Mouse (Mus musculus) ovary, adult 18-20 months (tissue): ENCODE data around the gene Ranbp1.

Source experiments
- DNase-seq: peaks from one replicate; pipeline ENCODE4 v3.0.0; 2022; ENCODE audit warnings: low spot score, mixed read lengths

Gene Ranbp1

GRCm38 (mm10) chr16:18234671-18235388 lies 13.7 kb downstream of the Ranbp1 start, which contains the start of gene Zdhhc8:
Gene Zdhhc8 (minus strand): TSS chr16:18235136.
- peak; percentile 63 for DNase-seq

- DNase-seq: no peak
These were observed 14.4 kb downstream of the Ranbp1 start for GRCm38 (mm10) chr16:18233919-18234670.

GRCm38 (mm10) chr16:18233451-18233850 lies 15.1 kb downstream of the Ranbp1 start:
- no peak for DNase-seq

- no peak for DNase-seq
These were observed 17.1 kb downstream of the Ranbp1 start for GRCm38 (mm10) chr16:18231451-18231850.

- DNase-seq: no peak
These were observed 17.5 kb downstream of the Ranbp1 start for GRCm38 (mm10) chr16:18231047-18231446.

GRCm38 (mm10) chr16:18230617-18231016 lies 17.9 kb downstream of the Ranbp1 start:
- DNase-seq: no peak

- DNase-seq: no peak
These were observed 18.9 kb downstream of the Ranbp1 start for GRCm38 (mm10) chr16:18229622-18230021.

- no peak for DNase-seq
These were observed 19.7 kb downstream of the Ranbp1 start for GRCm38 (mm10) chr16:18228856-18229255.

- no peak for DNase-seq
These were observed 20.6 kb downstream of the Ranbp1 start for GRCm38 (mm10) chr16:18227897-18228422.

- no peak for DNase-seq
These were observed 21.3 kb downstream of the Ranbp1 start for GRCm38 (mm10) chr16:18227187-18227586.

- DNase-seq: no peak
These were observed 26.3 kb downstream of the Ranbp1 start for GRCm38 (mm10) chr16:18222188-18222587.

- no peak for DNase-seq
These were observed 27.0 kb downstream of the Ranbp1 start for GRCm38 (mm10) chr16:18221543-18221898.

GRCm38 (mm10) chr16:18220856-18221542 lies 27.5 kb downstream of the Ranbp1 start:
- DNase-seq: no peak

- no peak for DNase-seq
These were observed 28.5 kb downstream of the Ranbp1 start for GRCm38 (mm10) chr16:18220001-18220400.

GRCm38 (mm10) chr16:18218580-18218996 lies 29.9 kb downstream of the Ranbp1 start:
- DNase-seq: no peak

- no peak for DNase-seq
These were observed 31.0 kb downstream of the Ranbp1 start, which contains the start of gene Ccdc188 for GRCm38 (mm10) chr16:18217579-18217978. Gene Ccdc188 (plus strand): TSS chr16:18217879.

- no peak for DNase-seq
These were observed 33.7 kb downstream of the Ranbp1 start for GRCm38 (mm10) chr16:18214858-18215257.

- no peak for DNase-seq
These were observed 34.8 kb downstream of the Ranbp1 start for GRCm38 (mm10) chr16:18213689-18214088.

- peak; percentile 58 for DNase-seq
These were observed 36.9 kb downstream of the Ranbp1 start for GRCm38 (mm10) chr16:18211417-18212171.

GRCm38 (mm10) chr16:18210701-18211416 lies 37.7 kb downstream of the Ranbp1 start:
- no peak for DNase-seq
